Mouse (Mus musculus) small intestine, adult 2 months (tissue): ENCODE measurements around the gene Tcn2. TPM values are rescaled to one million over a fixed set of nuclear protein-coding genes. Genes with fewer than 3 reads are reported as not detected.
"Not testable (repeated sequence)": the region's sequence is repeated elsewhere in the genome, so short reads cannot be mapped to it uniquely, and the experiment has no call there.

ENCODE experiments used
- H3K27ac ChIP-seq: fragments of 200-500 bp; 2 replicates; pipeline ENCODE4 v1.5.1; 2012; ENCODE audit warnings: low read depth, low read length, control low read depth, inconsistent platforms; ENCODE audit not compliant: insufficient read depth
- H3K27me3 ChIP-seq: fragments of 200-500 bp; 2 replicates; pipeline ENCODE4 v1.6.1; 2012; ENCODE audit warnings: mild to moderate bottlenecking, moderate library complexity, low read length, inconsistent platforms; ENCODE audit not compliant: control insufficient read depth, insufficient read depth
- H3K36me3 ChIP-seq: fragments of 200-500 bp; 2 replicates; pipeline ENCODE4 v1.6.1; 2012; ENCODE audit warnings: mild to moderate bottlenecking, low read length, control low read depth, inconsistent platforms; ENCODE audit not compliant: control insufficient read depth, insufficient read depth
- H3K4me1 ChIP-seq: fragments of 200-500 bp; 2 replicates; pipeline ENCODE4 v1.6.1; 2012; ENCODE audit warnings: low read length, inconsistent platforms, mixed read lengths; ENCODE audit not compliant: control insufficient read depth, insufficient read depth, insufficient read length
- H3K4me3 ChIP-seq: fragments of 200-500 bp; 2 replicates; pipeline ENCODE4 v1.5.1; 2012; ENCODE audit warnings: low read depth, mild to moderate bottlenecking, control low read depth, inconsistent platforms, low read length, moderate library complexity
- CTCF ChIP-seq: fragments of 200-500 bp; IDR thresholded peaks from 2 replicates; pipeline ENCODE4 v1.5.1; 2012; ENCODE audit warnings: low read depth, mild to moderate bottlenecking, control low read depth, inconsistent platforms, low read length, moderate library complexity, mixed read lengths; ENCODE audit not compliant: insufficient replicate concordance, insufficient read length; ENCODE audit errors: extremely low read depth
- POLR2A ChIP-seq: fragments of 200-500 bp; IDR thresholded peaks from 2 replicates; pipeline ENCODE4 v1.6.1; 2012; ENCODE audit warnings: low read depth, mild to moderate bottlenecking, control low read depth, inconsistent platforms, low read length, moderate library complexity
- WGBS: fragments of 180-500 bp; shearing (Covaris S2); methylation state at CpG from one replicate; pipeline ENCODE4 v1.1.7; 2018; 5-methylcytosine and 5-hydroxymethylcytosine counted together
- polyA plus RNA-seq: library from polyadenylated mRNA; depleted of rRNA; stranded (reverse); fragments of >200 nt; gene quantifications from 2 replicates; pipeline ENCODE4 v1.2.3, GENCODE M21; 2012

Tcn2 gene
- polyA plus RNA-seq, 1 experiment, result 452 TPM

GRCm38 (mm10) chr11:3914109-3914840 is 17.7 kb downstream of the Tcn2 start, which contains the start of gene Slc35e4:
Gene Slc35e4, minus strand, starts transcription at chr11:3914664.
- under 1% methylated on average over 26 of the region's 28 CpGs for WGBS
- H3K27me3 ChIP-seq, result no peaks in the 10 kb centered on the region
- H3K4me1 ChIP-seq, result peaks cover 11% of the 10 kb centered on the region
- H3K4me3 ChIP-seq, result peak within 1 kb of the TSS; percentile 64
- peak within 1 kb of the TSS; percentile 4; the same call in 1 of the 2 replicates for H3K27ac ChIP-seq
- peaks cover 11% of the 10 kb centered on the region for H3K36me3 ChIP-seq
- no peak for TF ChIP-seq POLR2A
- peak; percentile 98 for TF ChIP-seq CTCF

- Histone ChIP-seq H3K27ac (peak overlapping the region; percentile 4; the same call in 1 of the 2 replicates), H3K4me1 (peaks cover 11% of the 10 kb centered on the region), H3K36me3 (peaks cover 8% of the 10 kb centered on the region), H3K4me3 (peak overlapping the region; percentile 64), H3K27me3 (no peaks in the 10 kb centered on the region)
- TF ChIP-seq CTCF (no peak), POLR2A (no peak)
- WGBS, result under 1% methylated on average over 65 of the region's 65 CpGs
These were observed 18.4 kb downstream of the Tcn2 start for GRCm38 (mm10) chr11:3913316-3914108.

DNA sequence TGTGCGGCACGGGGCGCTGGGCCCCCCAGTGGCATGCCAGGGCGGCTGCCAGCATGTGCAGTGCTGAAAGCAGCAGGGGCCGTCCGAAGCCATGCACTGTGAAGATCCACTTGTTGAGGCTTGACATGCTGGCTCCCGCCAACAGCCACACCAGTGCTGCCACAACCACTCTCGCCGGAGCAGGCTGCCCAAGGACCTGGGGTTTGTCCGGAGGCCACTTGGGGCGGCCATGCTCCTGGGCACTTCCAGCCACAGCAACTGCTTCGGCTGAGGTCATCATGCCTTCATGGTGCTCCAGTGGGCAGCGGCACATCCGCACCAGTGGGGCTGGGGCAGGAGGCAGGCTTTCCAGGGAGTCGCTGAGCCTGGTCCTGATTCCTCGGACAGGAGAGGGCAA is 19.1 kb downstream of the Tcn2 start:
- no peak for TF ChIP-seq CTCF
- no peak for TF ChIP-seq POLR2A
- peaks cover 11% of the 10 kb centered on the region for H3K4me1 ChIP-seq
- no peak overlapping the region for H3K27ac ChIP-seq
- peak overlapping the region; percentile 64 for H3K4me3 ChIP-seq
- H3K27me3 ChIP-seq, result no peaks in the 10 kb centered on the region
- peaks cover 7% of the 10 kb centered on the region for H3K36me3 ChIP-seq
- WGBS, result 22% methylated on average over 16 of the region's 16 CpGs

DNA sequence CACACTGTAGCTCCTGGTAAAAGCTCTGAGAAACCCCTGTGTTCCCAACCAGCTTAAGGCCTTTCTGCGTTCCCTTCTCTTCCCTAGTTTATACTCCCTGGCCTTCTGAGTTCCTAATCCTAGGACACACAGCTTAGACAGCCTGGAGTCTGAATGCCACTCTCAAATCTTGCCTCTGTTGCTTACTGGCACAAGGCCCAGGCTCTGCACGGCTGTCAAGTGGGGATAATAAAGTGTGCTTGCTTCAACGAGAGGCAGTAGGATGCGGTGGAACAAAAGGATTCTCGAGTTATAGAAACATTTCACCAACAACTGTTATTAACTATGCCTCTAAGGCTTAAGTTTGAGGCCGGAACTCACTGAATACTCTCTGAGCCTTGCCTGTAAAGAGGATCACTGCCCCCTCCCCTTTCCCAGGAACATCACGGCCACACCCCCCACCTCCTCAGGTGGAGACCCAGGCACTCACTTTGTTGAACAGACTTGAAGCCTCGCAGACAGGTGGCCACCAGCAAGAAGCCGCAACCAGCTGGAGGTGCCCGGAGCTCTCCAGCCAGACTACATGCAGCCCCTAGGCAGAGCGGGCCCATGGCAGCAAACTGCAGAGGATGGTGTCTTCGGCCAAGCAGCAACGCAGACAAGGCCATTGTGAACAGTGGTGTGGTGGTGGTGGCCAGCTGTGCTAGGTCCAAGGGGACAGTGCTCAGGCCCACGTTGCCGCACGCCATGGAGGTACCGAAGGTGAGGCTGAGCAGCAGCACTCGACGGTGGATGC is 19.7 kb downstream of the Tcn2 start:
- no peak for TF ChIP-seq POLR2A
- TF ChIP-seq CTCF, result no peak
- Histone ChIP-seq H3K4me1 (peaks cover 11% of the 10 kb centered on the region), H3K27me3 (no peaks in the 10 kb centered on the region), H3K27ac (no peak overlapping the region), H3K36me3 (0 out of 2 replicates have a peak, but pooled peaks cover 2% of the 10 kb centered on the region), H3K4me3 (peak overlapping the region; percentile 64)
- 61% methylated on average over 19 of the region's 19 CpGs for WGBS

GRCm38 (mm10) chr11:3911440-3911839 is 20.5 kb downstream of the Tcn2 start:
- not testable (repeated sequence) for H3K36me3 ChIP-seq, H3K4me3 ChIP-seq, H3K27ac ChIP-seq, H3K27me3 ChIP-seq
- WGBS, result 90% methylated on average over 6 of the region's 6 CpGs
- peaks cover 11% of the 10 kb centered on the region for H3K4me1 ChIP-seq

- 72% methylated on average over 5 of the region's 5 CpGs for WGBS
- TF ChIP-seq CTCF (no peak), POLR2A (no peak)
- no peaks in the 10 kb centered on the region for H3K27me3 ChIP-seq
- H3K4me3 ChIP-seq, result no peak overlapping the region
- no peak overlapping the region for H3K27ac ChIP-seq
- H3K4me1 ChIP-seq, result peaks cover 11% of the 10 kb centered on the region
- no peaks in the 10 kb centered on the region for H3K36me3 ChIP-seq
These were observed 21.2 kb downstream of the Tcn2 start for GRCm38 (mm10) chr11:3910513-3911310.
